Mouse (Mus musculus): ENCODE data around the gene Lingo1.
A peak's percentile ranks its signal among the peaks of the same experiment; 100 is the strongest.

Gene Lingo1

GRCm38 (mm10) chr9:56795721-56796655 is at the start of gene Lingo1:
TSS of gene Lingo1 (minus strand) at chr9:56796468.
- no peak for DNase-seq (ENCODE audit: low spot score)

DNA sequence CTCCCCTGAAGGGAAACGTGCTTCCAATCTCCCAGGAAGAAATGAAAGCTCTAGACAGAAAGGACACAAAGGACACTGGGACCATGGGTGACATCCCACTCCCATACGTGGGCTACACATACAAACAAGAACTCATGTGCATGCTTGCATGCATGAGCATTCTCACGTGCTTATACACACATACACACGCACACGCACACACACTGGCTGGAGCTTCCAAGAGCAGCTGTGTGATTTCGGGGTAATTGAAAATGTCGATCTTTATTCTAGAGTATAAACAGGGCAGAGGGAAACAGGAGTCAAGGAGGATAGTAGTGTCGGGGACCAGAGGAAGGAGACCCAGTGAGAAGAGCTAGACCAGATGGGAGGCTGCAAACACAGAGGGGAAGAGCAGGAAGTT is 48.4 kb upstream of the Lingo1 start:
- DNase-seq (ENCODE audit: low spot score) = no peak

DNA sequence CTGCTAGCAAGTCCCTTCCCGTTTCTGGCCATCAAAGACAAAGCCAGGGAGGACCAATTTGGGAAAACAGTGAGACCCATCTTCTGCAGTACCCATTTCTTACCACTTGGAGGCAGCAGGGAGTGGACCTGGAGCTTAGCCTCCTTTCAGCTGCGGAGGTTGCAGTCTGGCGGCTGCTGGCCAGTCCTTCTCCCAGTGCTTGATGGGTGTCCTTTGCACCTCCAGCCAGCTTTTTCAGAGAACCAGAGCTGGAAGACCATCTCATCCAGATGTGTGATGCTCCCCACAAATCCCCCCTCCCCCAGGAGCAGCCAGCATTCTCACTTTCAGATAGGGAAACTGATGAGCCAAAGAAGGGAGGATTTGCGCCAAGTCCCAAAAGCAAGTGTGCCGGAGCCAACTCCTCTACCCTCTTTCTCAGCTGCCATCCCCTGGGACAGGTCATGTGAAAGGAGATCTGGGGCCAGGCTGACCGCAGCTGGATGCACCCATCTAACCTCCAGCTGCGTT is 47.5 kb upstream of the Lingo1 start:
- peak; percentile 59 for DNase-seq (ENCODE audit: low spot score)

DNA sequence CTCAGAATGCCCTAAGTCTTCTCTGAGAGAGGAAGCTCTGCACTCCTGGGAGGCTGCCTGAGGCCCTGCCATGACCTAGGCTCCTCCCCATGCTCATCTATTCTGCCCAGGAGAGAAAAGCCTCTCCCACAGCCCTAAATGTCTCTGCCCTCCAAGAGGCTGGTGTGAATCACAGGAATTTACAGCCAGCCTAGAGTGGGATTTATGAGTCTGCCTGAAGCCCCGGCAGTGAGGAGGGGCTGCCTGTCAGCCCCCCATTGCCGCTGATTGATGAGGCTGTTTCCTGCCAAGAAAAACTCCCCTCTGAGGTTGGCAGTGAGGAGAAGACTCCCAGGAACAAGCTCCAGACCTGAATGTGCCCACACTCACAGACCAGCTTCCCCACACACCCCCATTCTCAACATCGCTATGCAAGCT is 46.0 kb upstream of the Lingo1 start:
- DNase-seq (ENCODE audit: low spot score) = no peak

- no peak for DNase-seq (ENCODE audit: low spot score)
These were observed 45.6 kb upstream of the Lingo1 start for GRCm38 (mm10) chr9:56841864-56842263.

- no peak for DNase-seq (ENCODE audit: low spot score)
These were observed 44.5 kb upstream of the Lingo1 start for GRCm38 (mm10) chr9:56840721-56841120.

DNA sequence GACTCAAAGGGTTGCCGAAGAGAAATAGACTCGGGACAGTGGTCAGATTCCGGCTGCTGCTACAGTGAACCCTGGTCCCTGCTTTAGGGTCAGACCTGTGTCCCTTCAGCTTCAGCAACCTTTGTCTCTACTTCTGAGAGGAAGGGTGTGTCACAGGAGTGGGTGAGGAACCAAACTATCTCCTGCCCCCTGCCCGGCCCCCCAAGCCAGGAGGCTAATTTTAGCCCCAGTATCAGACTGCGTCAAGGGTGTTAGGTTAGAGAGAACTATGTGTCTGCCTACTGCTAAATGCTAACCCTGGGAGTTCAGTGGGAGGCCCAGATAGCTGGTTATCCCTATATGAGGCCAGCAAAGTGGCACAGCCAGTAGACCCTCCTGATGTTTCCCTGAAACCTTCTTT is 38.9 kb upstream of the Lingo1 start:
- no peak for DNase-seq (ENCODE audit: low spot score)

DNA sequence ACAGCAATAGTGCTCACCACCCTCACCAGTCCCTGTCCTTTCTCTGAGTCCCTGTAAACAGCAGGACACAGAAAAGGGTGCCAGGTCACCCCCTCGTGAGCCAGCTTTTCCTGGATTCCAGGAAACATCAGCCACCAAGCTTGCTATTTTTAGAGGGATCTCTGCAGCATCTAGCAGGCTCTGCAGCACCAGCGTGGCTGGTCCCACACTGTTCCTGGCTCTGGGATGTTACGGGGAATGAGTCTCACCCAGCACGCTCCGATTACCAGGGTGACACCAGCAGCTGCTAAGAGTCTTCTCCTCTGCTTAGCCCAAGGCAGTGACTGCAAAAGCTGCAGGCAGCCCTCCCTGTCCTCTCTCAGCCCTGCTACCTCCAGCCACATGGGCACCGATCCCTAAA is 36.6 kb upstream of the Lingo1 start:
- no peak for DNase-seq (ENCODE audit: low spot score)

- DNase-seq (ENCODE audit: low spot score) = no peak
These were observed 35.6 kb upstream of the Lingo1 start for GRCm38 (mm10) chr9:56831904-56832303.

DNA sequence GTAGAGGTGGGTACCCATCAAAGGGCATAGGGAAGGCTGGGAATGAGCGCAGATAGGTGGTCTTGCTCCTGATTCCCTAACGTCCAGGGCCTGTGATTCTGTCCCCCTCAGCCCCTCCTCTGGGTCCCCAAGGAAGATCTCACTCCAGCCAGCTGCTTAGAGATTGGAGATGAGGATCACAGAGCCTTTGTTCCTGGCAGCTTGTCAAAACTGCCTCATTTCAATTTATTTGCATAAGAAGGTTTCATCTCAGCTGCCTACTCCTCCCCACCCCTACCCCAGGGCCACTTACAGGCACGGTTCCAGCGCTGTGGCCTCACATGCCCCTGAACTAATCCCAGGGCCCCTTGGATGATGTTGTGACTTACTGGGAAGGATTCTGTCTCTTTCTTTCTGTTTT is 33.9 kb upstream of the Lingo1 start:
- no peak for DNase-seq (ENCODE audit: low spot score)

GRCm38 (mm10) chr9:56828841-56829240 is 32.6 kb upstream of the Lingo1 start:
- no peak for DNase-seq (ENCODE audit: low spot score)

DNA sequence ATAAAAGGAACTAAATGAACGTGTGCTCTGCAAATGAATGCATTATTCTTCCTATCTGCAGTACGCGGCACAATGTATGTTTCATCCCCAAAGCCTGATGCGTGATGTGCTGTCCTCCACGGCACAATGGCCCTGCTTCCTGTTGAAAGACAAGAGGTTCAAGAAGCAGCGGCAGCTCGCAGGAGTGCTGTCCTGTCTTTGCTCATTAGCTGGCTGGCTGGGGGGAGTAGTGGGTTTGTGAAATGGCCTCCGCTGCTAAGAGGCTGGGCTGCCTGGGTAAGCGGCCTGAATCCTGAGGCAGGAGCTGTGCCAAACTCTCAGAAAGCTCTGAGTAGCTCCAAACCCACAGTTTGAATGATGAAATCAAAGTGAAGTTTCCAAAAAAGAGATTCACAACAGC is 31.9 kb upstream of the Lingo1 start:
- no peak for DNase-seq (ENCODE audit: low spot score)

- DNase-seq (ENCODE audit: low spot score) = no peak
These were observed 29.4 kb upstream of the Lingo1 start for GRCm38 (mm10) chr9:56825476-56826213.

DNA sequence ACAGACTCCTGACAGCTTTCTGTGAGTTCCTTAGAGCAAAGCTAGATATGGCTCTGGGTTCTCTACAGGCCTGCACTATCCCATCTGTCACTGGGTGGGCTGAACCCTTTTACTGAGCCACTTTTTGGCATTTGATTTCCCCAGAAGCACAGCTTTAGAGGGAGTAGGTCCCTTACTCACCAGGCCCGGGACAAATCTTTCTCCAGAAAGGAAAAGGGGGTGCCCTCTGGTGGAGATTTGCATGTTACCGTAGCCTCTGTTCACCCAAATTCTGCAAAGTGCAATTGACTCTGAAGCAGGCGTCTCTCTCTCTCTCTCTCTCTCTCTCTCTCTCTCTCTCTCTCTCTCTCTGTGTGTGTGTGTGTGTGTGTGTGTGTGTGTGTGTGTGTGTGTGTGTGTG is 28.6 kb upstream of the Lingo1 start:
- DNase-seq (ENCODE audit: low spot score) = no peak

GRCm38 (mm10) chr9:56810916-56811315 is 14.6 kb upstream of the Lingo1 start:
- no peak for DNase-seq (ENCODE audit: low spot score)

DNA sequence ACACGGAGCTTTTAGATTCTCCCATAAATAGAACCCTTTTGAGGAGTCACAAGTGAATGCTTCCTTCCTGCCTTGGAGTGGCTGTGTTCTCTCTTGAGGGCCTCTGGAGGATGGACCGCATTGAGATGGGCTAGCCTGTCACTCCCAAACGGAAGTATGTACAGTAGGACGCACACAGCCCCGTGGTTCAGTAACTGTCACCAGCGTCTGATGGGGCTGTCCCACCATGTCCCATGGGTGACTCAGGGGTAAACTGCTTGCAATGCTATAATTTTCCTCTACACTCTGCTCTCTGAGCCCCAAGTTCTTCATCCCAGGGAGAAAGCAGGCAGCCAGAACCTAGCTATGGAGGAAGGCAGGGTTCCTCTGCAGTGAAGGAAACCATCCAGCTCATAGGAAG is 11.7 kb upstream of the Lingo1 start:
- no peak for DNase-seq (ENCODE audit: low spot score)

GRCm38 (mm10) chr9:56803146-56803545 is 6.9 kb upstream of the Lingo1 start:
- DNase-seq (ENCODE audit: low spot score) = no peak

DNA sequence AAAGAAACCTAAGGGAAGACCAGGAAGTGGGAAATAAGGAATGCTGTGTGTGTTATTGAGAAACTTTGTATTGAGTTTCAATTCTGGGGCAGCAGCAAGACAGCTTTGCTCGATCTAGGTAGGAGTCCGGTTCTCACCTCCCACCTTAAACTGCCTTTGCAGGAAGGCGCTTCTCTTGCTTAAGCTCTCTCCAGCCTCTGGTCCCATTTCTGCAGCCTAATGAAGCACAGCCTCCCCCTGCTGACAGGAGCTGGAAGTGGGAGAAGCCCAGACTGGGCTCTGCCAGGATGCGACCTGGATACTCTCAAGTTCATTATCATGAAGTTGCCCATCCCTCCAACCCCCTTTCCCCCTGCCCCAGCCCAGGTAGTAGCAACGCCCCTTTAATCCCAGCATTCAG is 1.6 kb upstream of the Lingo1 start:
- DNase-seq (ENCODE audit: low spot score) = peak; percentile 36

DNA sequence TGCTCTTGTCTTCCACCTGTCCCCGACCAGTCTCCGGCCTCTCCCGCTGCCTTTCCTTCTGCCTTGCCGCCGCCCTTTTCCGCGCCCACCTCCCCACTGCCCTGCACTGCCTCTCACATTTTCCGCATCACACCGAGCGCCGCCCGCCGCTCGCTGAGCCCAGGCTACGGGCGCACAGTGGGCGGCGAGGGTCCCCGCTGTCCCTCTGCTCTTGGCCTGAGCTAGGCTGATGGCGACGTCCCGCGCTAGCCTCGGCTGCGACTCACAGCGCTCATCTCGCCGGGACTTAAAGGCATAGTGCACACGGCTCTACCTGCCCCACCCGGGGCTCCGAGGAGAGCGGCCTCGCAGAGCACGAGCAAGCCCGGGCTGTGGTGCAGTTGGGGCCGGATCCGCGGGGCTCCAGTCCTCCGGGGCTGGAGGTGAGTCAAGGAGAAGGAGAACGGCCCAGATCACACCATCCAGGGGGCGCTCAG is 426 bp upstream of the Lingo1 start:
- no peak for DNase-seq (ENCODE audit: low spot score)

- DNase-seq (ENCODE audit: low spot score) = no peak
These were observed 4.5 kb downstream of the Lingo1 start for GRCm38 (mm10) chr9:56791696-56792261.

- no peak for DNase-seq (ENCODE audit: low spot score)
These were observed 11.7 kb downstream of the Lingo1 start for GRCm38 (mm10) chr9:56784576-56784975.
